Mouse (Mus musculus) brain, embryonic 14.5 days (tissue): ENCODE measurements at regions not wholly inside any gene's neighbourhood (a gene's known extent, or its start where the extent isn't known, plus 50 kb on each side); places are given as distances from the start of the nearest gene placed in this dataset.

Experiments
- DNase-seq: peaks from one replicate; pipeline ENCODE4 v3.0.0-alpha.2; 2011; ENCODE audit warnings: low read depth
- CTCF ChIP-seq: fragments of 200-500 bp; IDR thresholded peaks from 2 replicates; pipeline ENCODE4 v1.5.1; 2012; ENCODE audit warnings: inconsistent platforms, mild to moderate bottlenecking, moderate library complexity, borderline replicate concordance; ENCODE audit not compliant: insufficient read depth, insufficient read length; ENCODE audit errors: extremely low read depth
- POLR2A ChIP-seq: fragments of 200-500 bp; IDR thresholded peaks from 2 replicates; pipeline ENCODE4 v1.6.1; 2012; ENCODE audit warnings: mild to moderate bottlenecking, inconsistent platforms, borderline replicate concordance; ENCODE audit not compliant: poor library complexity, insufficient read depth, insufficient read length, severe bottlenecking; ENCODE audit errors: extremely low read depth

DNA sequence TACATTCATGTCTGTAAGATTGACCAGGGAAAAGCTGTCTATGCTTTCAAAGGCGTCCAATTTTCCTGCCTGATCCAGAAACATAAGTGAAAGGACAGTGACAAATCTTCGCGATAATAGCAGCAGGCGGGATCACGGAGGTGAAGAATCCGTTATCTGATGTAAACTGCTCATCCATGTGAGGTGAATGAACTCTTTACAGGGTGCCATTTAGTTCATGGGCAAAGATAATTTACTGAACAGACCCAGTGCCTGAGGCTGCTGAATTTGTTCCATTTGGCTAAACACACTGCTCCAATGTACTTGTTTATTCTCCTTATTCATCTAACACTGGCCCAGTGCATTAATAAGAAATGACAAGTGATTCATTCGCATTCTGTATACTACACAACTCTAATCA is 3534.3 kb upstream of the Lrrc6 start:
- TF ChIP-seq POLR2A (no peak), CTCF (no peak)

DNA sequence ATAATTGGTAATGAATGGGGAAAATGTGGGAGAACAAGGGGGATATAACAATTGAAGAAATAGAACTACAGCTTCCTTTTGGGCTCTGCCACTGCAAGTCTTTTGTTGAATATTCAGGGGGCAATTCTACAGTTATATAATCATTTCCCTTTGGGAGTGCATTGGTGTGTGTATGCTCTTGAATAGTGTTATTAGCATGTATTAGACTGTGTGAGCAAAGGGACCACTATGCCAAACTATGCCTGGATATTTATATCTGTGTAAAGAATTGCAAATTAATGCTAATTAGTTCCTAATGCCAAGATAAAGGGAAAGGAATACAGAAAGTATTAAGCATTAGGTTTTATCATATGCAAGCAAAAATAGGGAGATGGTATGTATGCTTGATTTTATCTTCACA is 3528.8 kb upstream of the Lrrc6 start:
- TF ChIP-seq POLR2A, result no peak
- TF ChIP-seq CTCF, result no peak
- DNase-seq, result peak; percentile 83

More for the DNA sequence above, 3534.3 kb upstream of the Lrrc6 start:
- DNase-seq, result peak; percentile 67

DNA sequence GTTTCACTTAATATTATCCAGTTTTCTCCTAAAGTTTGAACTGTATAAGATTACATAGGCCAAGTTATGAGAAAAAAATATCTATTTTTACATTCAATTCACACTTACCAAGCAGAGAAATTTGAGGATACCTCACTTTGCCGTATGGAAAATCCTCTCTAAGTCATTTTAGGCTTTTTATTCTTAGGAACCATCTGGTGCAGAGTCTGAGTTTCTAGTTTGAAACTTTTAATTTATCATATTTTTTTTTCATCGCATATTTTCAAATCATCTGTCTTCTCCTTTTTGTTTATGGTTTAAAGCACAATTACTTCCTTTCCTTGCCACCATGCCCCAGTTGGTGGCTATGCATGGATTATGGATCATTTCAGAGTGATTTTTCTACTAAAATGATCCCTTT is 3512.1 kb upstream of the Lrrc6 start:
- DNase-seq, result no peak
- no peak for TF ChIP-seq CTCF
- no peak for TF ChIP-seq POLR2A
